In genomic region chr17:23925090-23925493, GRCm38 (mm10) we compare ENCODE assay signal across 8 mouse cellular contexts. TPM values are rescaled to one million over a fixed set of nuclear protein-coding genes. Genes with fewer than 3 reads are reported as not detected.
DNase-seq lines count a peak whose midpoint lies in the region; ATAC-seq and TF ChIP-seq lines count a peak whose summit lies in the region.

No protein-coding gene starts in this region.

- peak overlapping the region; percentile 83 for H3K27ac ChIP-seq in forebrain, postnatal 0 days (ENCODE audit: low read depth, low read length)
- peak overlapping the region; percentile 98 for H3K27ac ChIP-seq in lung, embryonic 16.5 days (ENCODE audit: low read length)

- ATAC-seq in forebrain, postnatal 0 days = peak; percentile 76
- ATAC-seq in lung, embryonic 16.5 days (ENCODE audit: low read depth) = peak; percentile 86

- WGBS in forebrain, postnatal 0 days = 0% methylated on average over 14 of the region's 14 CpGs
- under 1% methylated on average over 14 of the region's 14 CpGs for WGBS in lung, embryonic 16.5 days

- peak overlapping the region; percentile 58 for H3K9ac ChIP-seq in forebrain, postnatal 0 days
- peak overlapping the region; percentile 83 for H3K9ac ChIP-seq in lung, embryonic 16.5 days (ENCODE audit: low read length)

- peak; percentile 19; the same call in 1 of the 2 replicates for TF ChIP-seq CTCF in forebrain, postnatal 0 days (IDR thresholded peaks at IDR 0.05; ENCODE audit: low read depth)

- peaks cover 7% of the 10 kb centered on the region; the same call in 1 of the 2 replicates for H3K4me1 ChIP-seq in forebrain, postnatal 0 days (ENCODE audit: insufficient read depth)
- peaks cover 8% of the 10 kb centered on the region for H3K4me1 ChIP-seq in lung, embryonic 16.5 days (replicated peaks; ENCODE audit: control insufficient read depth, insufficient read depth, low read length)

- H3K4me3 ChIP-seq in forebrain, postnatal 0 days (ENCODE audit: low read depth, low read length) = peak overlapping the region; percentile 51
- H3K4me3 ChIP-seq in lung, embryonic 16.5 days (ENCODE audit: low read length) = peak overlapping the region; percentile 66

- H3K4me2 ChIP-seq in forebrain, postnatal 0 days (ENCODE audit: low read depth) = peak overlapping the region; percentile 78
- H3K4me2 ChIP-seq in lung, embryonic 16.5 days (ENCODE audit: low read depth, low read length) = peak overlapping the region; percentile 97

- H3K27me3 ChIP-seq in forebrain, postnatal 0 days (ENCODE audit: insufficient read depth, low read length) = no peaks in the 10 kb centered on the region
- no peaks in the 10 kb centered on the region for H3K27me3 ChIP-seq in lung, embryonic 16.5 days (ENCODE audit: control insufficient read depth, insufficient read depth, low read depth, low read length)

- no peaks in the 10 kb centered on the region for H3K9me3 ChIP-seq in forebrain, postnatal 0 days (ENCODE audit: low read length)
- no peaks in the 10 kb centered on the region for H3K9me3 ChIP-seq in lung, embryonic 16.5 days (ENCODE audit: control insufficient read depth, low read length)

- DNase-seq in NIH3T3 (ENCODE audit: low read depth) = peak; percentile 77
- peak; percentile 75 for DNase-seq in cerebellum, adult 11 months
- DNase-seq in forebrain, postnatal 0 days = peak; percentile 74
- DNase-seq in heart, postnatal 4 days = peak; percentile 70
- DNase-seq in layer of hippocampus, adult 9-11 months = peak; percentile 65
- DNase-seq in retina, adult 2 months (ENCODE audit: low read depth, low spot score) = peak; percentile 11
- peak; percentile 56 for DNase-seq in thymus, postnatal 4 days

- no peaks in the 10 kb centered on the region for H3K36me3 ChIP-seq in forebrain, postnatal 0 days (ENCODE audit: insufficient read depth)
- no peaks in the 10 kb centered on the region for H3K36me3 ChIP-seq in lung, embryonic 16.5 days (ENCODE audit: control insufficient read depth, insufficient read depth, low read length)

RNA-seq across cellular contexts. Expression of gene Dcpp3, which starts 7.8 kb away (rescaled TPM):
- total RNA-seq in forebrain, postnatal 0 days (2014; rRNA removed) = not detected in 2 replicates
- not detected in 2 replicates for polyA plus RNA-seq in forebrain, postnatal 0 days (2015; fragmentation: Nextera tagmentation; extraction: Ambion mirVana)
- total RNA-seq in heart, postnatal 4 days (2021) = not detected
- 0.88 and 2.0 TPM in 2 replicates for polyA plus RNA-seq in lung, embryonic 16.5 days (2015; fragmentation: Nextera tagmentation; extraction: Ambion mirVana)

RNA-seq across cellular contexts. Expression of gene Sbp, which starts 16.4 kb away (rescaled TPM):
- not detected in 2 replicates for total RNA-seq in forebrain, postnatal 0 days (2014; rRNA removed)
- not detected in 2 replicates for polyA plus RNA-seq in forebrain, postnatal 0 days (2015; fragmentation: Nextera tagmentation; extraction: Ambion mirVana)
- total RNA-seq in heart, postnatal 4 days (2021) = not detected
- polyA plus RNA-seq in lung, embryonic 16.5 days (2015; fragmentation: Nextera tagmentation; extraction: Ambion mirVana) = not detected in 2 replicates

RNA-seq across cellular contexts. Expression of gene Sbpl, which starts 30.0 kb away (rescaled TPM):
- total RNA-seq in forebrain, postnatal 0 days (2014; rRNA removed) = not detected in 2 replicates
- polyA plus RNA-seq in forebrain, postnatal 0 days (2015; fragmentation: Nextera tagmentation; extraction: Ambion mirVana) = not detected in 2 replicates
- total RNA-seq in heart, postnatal 4 days (2021) = not detected
- polyA plus RNA-seq in lung, embryonic 16.5 days (2015; fragmentation: Nextera tagmentation; extraction: Ambion mirVana) = not detected in 2 replicates

RNA-seq across cellular contexts. Expression of gene Dcpp2, which starts 44.4 kb away (rescaled TPM):
- total RNA-seq in forebrain, postnatal 0 days (2014; rRNA removed) = not detected in 2 replicates
- polyA plus RNA-seq in forebrain, postnatal 0 days (2015; fragmentation: Nextera tagmentation; extraction: Ambion mirVana) = not detected in 2 replicates
- total RNA-seq in heart, postnatal 4 days (2021) = not detected
- polyA plus RNA-seq in lung, embryonic 16.5 days (2015; fragmentation: Nextera tagmentation; extraction: Ambion mirVana) = not detected in 2 replicates

RNA-seq across cellular contexts. Expression of gene Dcpp1, which starts 44.4 kb away (rescaled TPM):
- not detected in 2 replicates for total RNA-seq in forebrain, postnatal 0 days (2014; rRNA removed)
- not detected in 2 replicates for polyA plus RNA-seq in forebrain, postnatal 0 days (2015; fragmentation: Nextera tagmentation; extraction: Ambion mirVana)
- total RNA-seq in heart, postnatal 4 days (2021) = not detected
- polyA plus RNA-seq in lung, embryonic 16.5 days (2015; fragmentation: Nextera tagmentation; extraction: Ambion mirVana) = not detected in 2 replicates

Comparison
In these comparisons a context has a peak if more than half of its experiments do, and no peak if none do; other contexts are left out.
1. Peak in every context shown above with its lines: DNase-seq, ATAC-seq, H3K4me3 ChIP-seq and H3K27ac ChIP-seq.
2. DNase-seq: peak in every context shown above with its lines; median percentile 77 in NIH3T3; 75 in cerebellum, adult 11 months; 74 in forebrain, postnatal 0 days; 70 in heart, postnatal 4 days; 65 in layer of hippocampus, adult 9-11 months; 56 in thymus, postnatal 4 days; 11 in retina, adult 2 months.